In genomic region chr1:89576985-89577384, GRCm38 (mm10) we compare ENCODE assay signal across 8 mouse cellular contexts.
DNase-seq lines count a peak whose midpoint lies in the region; ATAC-seq and TF ChIP-seq lines count a peak whose summit lies in the region.

No protein-coding gene starts in this region.

- H3K4me2 ChIP-seq in hindbrain, postnatal 0 days (ENCODE audit: low read depth, low read length) = peak overlapping the region; percentile 53

- 0 out of 2 replicates have a peak, but pooled peaks have one; percentile 2 for TF ChIP-seq CTCF in hindbrain, postnatal 0 days (IDR thresholded peaks at IDR 0.05; ENCODE audit: low read depth)

- intact Hi-C loops in left cerebral cortex, postnatal 4 days (cut with DNase I) = no loop called here

- peak overlapping the region; percentile 46 for H3K9ac ChIP-seq in hindbrain, postnatal 0 days (replicated peaks; ENCODE audit: low read length)

- H3K4me1 ChIP-seq in hindbrain, postnatal 0 days (ENCODE audit: insufficient read depth, low read length) = peaks cover 30% of the 10 kb centered on the region

- H3K27ac ChIP-seq in hindbrain, postnatal 0 days = peak overlapping the region; percentile 97

- DNase-seq in left cerebral cortex, adult 18-20 months (ENCODE audit: low spot score in 2 of 2) = peak; percentile 56 to 58
- no peak for DNase-seq in left cerebral cortex, adult 11 months (ENCODE audit: low spot score)
- DNase-seq in gastrocnemius, adult 18-20 months (ENCODE audit: low spot score) = peak; percentile 72
- peak; percentile 95 for DNase-seq in hindbrain, postnatal 0 days (ENCODE audit: low spot score)
- DNase-seq in left cerebral cortex, postnatal 4 days = peak; percentile 59
- DNase-seq in neural tube, embryonic 10.5 days (ENCODE audit: extremely low spot score, low spot score) = peak; percentile 62
- no peak for DNase-seq in spleen, adult 12 weeks (ENCODE audit: low spot score)

- ATAC-seq in common myeloid progenitor, adult 5-6 weeks (replicated peaks; ENCODE audit: low read depth, poor library complexity, severe bottlenecking) = peak; percentile 65
- peak; percentile 68 for ATAC-seq in hindbrain, postnatal 0 days

- no peaks in the 10 kb centered on the region for H3K36me3 ChIP-seq in hindbrain, postnatal 0 days (ENCODE audit: insufficient read depth, low read length)

- no peaks in the 10 kb centered on the region for H3K9me3 ChIP-seq in hindbrain, postnatal 0 days (ENCODE audit: low read length)

- H3K4me3 ChIP-seq in hindbrain, postnatal 0 days (ENCODE audit: low read length) = peak overlapping the region; percentile 22

- WGBS in hindbrain, postnatal 0 days = 3% methylated on average over 4 of the region's 4 CpGs

- no peaks in the 10 kb centered on the region for H3K27me3 ChIP-seq in hindbrain, postnatal 0 days (ENCODE audit: insufficient read depth, low read length)

Comparison
In these comparisons a context has a peak if more than half of its experiments do, and no peak if none do; other contexts are left out.
1. DNase-seq: peak in left cerebral cortex, adult 18-20 months (2 of 2), gastrocnemius, adult 18-20 months (single experiment), hindbrain, postnatal 0 days (single experiment), left cerebral cortex, postnatal 4 days (single experiment) and neural tube, embryonic 10.5 days (single experiment); none in left cerebral cortex, adult 11 months (single experiment) and spleen, adult 12 weeks (single experiment).